Mouse (Mus musculus) cerebellum, postnatal 25 days (tissue): ENCODE measurements around the gene Slc4a1ap.
A peak's percentile ranks its signal among the peaks of the same experiment; 100 is the strongest.
"Not testable (repeated sequence)": the region's sequence is repeated elsewhere in the genome, so short reads cannot be mapped to it uniquely, and the experiment has no call there.

Experiments used
- DNase-seq, 2 experiments: peaks; one replicate each; pipeline ENCODE4 v3.0.0; 2021; ENCODE audit warnings: mixed read lengths in 2 of 2

Slc4a1ap gene

DNA sequence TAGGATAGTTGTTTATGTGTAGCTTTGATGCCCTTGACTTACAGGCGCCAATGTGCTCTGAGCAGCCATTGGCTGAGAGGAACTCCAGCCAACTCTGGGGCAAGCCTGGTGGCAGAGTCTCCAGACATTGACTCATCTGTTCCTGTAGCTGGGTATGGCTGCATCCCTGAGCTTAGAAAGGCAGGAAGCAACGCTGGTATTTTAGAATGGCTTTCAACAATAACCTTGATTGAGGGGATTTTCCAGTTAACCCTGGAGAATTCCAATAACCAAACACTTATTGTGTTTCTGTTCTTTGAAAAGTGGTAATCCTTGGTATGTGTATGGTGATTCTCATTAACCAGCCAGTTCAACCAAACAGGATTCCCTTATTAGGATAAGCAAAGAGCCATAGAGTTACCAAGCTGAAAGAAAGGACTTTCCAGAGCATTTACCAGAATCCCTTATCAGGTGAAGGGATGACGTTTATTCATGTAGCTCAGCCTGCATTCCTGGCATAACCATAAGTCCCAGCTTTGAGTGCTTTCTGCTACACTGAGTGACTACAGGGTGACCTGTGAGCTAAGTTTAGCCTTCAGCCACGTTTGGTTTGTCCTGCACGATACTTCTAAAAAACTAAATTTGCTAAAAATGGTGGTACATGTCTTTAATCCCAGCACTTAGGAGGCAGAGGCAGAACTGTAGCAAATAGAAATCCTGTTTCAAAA, 41.3 kb downstream of the Slc4a1ap start:
- DNase-seq: no peak

DNA sequence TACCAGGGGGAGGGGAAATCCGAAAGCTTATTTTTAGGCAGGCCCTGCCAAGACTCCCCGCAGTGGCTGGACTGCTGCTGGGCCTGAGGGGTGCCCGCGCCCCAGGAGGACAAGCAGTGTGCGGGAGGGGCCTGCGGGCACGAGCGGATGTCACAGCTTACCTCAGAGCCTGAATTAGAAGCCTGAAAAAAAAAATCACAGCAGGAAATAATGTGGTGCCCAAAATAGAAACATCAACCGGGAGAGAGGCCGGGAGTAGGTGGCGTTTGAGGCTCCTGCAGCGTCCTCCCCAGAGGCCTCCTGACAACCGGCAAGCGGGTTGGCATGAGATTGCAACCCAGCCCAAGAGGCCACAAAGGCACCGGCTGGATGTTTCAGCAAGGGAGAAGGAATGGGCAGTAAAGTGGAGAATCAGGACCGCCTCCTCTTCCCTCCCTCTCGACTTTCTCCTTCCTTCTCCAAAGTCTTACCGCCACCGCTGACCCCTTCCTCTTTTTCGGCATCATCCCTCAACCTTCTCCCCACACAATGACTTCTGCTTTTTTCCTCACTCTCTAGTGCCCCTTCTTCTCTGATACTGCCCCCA, 44.3 kb downstream of the Slc4a1ap start:
- peak; percentile 55 to 65 for DNase-seq

DNA sequence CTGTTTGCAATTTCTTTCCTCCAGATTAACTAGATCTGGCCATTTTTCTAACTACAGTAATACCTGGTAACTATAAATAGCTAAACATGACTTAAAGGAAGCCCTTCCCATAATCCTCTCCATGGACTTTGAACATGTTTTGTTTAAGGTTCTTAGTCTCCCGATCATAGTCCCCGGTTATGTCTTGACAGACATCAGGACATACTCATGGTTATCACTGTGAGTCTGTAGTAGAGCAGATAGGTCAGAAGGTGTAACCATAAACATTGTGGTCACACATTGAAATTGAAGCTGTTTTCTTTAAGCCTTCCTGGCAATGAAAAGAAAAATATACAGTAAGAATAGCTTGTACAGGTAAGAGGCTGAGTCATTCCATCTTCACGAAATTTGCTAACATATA, 46.9 kb downstream of the Slc4a1ap start:
- no peak for DNase-seq

DNA sequence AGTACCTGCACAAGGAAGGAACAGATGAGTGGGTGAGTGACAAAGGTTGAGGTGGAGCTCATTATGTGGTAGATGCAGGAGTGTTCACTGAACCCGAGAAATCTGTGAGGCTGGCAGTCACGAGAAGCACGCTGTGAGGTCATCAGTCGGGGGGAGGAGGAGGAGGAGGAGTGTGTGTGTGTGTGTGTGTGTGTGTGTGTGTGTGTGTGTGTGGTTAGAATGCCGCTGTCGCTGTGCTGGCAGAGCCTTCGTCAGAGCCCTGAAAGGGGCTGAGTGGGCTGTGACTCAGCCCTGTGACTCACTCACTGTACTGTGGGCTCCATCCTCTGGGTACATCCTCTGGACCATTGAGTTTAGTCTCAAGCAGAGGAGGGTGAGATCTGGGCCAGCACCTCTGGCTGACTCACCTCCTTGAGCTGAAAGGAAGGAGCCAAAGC, 49.8 kb downstream of the Slc4a1ap start:
- no peak for DNase-seq

DNA sequence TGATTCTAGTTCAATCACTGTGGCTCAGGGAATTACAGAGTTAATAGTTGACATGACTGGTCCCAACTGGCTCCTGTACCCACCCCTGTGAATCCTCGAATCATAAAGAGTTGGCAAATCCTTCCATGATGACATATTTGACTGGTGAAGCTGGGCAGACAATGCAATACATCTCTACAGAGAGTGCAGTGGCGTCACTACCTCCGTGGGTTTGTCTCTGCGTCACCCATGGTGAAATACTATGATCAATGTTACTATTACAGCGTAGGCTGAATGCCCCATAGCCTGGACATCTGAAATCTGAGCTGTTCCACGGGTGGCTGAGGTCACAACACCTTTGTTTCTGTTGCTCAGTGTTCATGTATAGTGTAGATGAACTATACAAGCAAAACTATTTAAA, 54.5 kb downstream of the Slc4a1ap start:
- no peak for DNase-seq

DNA sequence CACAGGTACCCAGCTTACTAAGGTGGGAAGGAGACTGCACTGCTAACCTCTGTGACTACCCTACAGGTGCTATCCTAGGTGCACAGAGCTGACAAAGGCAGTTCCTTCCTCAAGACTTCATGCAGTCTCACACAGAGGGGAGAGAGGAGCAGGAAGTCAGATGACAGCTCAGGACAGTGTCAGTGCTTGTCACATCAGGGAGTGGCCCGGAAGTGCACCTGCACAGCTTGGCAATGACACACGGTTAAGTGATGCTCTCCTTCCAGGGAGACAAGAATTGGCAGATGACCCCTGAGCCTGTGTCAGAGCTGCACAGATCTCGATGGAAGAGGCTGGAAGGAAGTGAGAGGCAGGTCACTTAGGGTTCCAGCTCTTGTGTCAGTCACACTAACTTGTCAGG, 55.1 kb downstream of the Slc4a1ap start:
- DNase-seq: no peak

DNA sequence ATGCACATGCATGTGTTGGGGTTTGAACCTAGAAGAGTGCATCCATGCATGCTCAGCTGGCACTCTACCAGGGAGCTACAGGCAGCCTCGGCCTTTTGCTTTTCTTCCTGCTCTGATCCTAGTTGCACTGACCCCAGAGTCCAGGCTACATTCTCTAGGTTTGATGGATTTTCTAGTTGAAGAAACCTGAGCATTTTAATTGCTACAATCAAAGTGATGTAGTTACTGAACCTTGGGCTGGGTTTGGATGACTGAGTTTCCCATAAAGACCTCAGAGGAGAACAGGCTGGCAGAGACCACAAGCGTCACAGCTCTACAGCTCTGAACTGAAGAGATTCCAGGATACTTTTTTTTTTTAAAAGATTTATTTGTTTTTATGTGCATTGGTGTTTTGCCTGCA, 56.5 kb downstream of the Slc4a1ap start:
- no peak for DNase-seq

DNA sequence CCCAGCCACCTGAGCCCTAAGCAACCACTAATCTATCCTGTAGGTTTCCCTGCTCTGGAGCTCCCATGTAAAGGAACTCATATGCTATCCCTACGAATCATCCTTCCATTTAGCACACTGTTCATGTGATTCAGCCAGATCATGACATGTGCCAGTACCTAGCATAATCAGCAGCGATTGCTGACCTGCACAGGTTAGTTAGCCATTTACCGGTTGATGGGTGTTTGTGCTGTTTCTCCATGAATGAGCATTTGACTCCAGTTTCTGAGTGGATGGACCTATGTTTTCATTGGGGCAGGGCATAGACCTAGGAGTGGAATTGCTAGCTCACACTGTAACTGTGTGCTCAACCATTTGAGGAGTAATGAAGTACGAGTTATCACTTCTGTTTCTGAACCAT, 58.7 kb downstream of the Slc4a1ap start:
- DNase-seq: no peak

DNA sequence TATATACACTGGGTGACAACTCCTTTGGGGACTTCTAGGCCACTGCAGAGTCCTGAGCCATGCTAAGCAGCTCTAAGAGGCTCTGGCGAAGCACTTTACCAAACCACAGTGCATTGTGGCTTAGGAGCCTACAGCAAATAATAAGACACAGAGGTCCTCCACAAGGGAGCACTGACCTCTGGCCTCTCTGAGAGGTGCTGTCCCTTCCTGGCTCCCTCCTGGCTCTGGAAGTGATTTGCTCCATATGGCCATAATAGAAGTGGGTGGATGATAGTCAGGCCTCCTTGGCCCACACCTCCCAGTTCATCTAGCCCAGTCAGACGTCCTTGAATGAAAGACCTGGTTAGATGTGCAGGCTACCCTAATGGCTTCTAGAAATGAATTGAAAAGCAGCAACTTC, 61.2 kb downstream of the Slc4a1ap start:
- no peak for DNase-seq

DNA sequence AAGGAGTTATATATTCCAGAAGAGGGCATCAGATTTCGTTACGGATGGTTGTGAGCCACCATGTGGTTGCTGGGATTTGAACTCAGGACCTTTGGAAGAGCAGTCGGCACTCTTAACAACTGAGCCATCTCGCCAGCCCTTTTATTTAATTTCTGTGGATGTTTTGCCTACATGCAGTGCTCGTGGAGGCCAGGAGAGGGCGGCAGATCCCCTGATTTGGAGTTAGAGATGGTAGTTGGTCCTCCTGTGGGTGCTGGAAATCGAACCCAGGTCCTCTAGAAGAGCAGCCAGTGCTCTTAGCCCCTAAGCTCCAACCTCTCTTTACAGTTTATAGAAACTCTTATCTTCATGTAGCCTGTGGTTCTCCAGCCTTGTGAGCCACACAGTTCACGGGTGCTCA, 61.9 kb downstream of the Slc4a1ap start:
- not testable (repeated sequence) for DNase-seq

DNA sequence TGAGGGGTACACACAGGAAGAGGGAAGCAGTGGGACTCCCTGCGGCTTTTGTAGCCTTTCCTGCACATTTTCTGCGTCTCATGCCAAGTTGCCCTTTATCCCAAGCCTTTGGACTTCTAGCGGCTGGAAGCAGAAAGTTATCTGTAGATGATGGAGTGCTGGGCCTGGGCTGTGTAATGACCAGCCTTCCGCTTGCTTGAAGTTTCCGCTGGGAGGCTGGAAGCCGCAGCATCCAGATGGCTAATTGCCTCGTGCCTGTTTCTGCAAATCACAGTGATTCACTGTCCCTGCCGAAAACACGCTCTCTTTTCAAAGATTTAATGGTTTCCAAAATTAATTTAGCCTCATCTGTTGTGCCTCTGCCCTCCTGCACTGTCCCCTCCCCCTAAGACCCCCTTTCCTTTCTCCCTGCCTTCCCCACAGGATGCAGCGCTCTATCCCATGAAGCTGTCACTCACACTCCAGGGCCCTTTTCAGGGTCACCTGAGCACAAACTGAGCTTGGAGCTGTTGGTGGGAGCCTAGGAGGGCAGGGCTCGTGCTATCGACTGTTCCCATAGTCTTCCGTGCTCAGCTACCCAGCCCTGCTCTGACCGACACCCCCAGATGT, 63.0 kb downstream of the Slc4a1ap start:
- DNase-seq: no peak

DNA sequence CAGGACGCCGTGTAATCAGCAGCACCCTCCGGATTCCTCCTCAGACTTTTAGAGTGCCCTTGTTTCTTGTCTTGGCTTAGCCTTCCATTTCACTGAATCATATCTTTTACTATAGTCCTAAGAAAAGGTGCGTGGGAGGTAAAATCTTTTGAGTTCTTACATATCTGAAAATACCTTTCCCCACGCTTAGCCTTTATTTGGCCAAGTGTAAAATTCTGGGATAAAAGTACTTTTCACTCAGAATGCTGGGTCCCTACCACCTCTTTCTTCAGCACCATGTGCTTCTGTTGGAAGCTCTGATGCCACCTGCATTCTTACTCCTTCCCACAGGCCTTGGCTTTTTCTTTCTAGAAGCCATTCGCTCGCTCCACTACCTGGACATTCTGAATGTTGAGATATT, 64.3 kb downstream of the Slc4a1ap start:
- DNase-seq: no peak

DNA sequence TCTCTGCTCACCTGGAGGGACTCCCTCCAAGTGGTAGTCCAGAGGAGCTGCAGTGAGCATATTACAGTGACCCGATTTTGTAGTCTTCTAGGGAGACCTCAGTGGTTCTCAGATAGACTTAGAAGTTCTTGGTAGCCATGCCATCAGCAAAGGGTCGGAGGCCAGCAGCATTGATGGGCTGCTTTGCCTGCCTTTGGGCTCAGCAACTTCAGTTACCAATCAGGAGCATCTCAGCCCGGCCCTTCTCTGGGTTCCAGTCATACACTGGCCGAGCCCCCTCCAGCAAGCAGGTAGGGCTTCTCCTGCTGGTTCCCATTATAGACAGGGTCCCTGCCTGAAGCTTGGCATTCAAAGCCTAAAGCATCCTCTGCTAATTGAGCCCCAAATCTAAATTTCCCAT, 69.1 kb downstream of the Slc4a1ap start:
- DNase-seq: no peak

DNA sequence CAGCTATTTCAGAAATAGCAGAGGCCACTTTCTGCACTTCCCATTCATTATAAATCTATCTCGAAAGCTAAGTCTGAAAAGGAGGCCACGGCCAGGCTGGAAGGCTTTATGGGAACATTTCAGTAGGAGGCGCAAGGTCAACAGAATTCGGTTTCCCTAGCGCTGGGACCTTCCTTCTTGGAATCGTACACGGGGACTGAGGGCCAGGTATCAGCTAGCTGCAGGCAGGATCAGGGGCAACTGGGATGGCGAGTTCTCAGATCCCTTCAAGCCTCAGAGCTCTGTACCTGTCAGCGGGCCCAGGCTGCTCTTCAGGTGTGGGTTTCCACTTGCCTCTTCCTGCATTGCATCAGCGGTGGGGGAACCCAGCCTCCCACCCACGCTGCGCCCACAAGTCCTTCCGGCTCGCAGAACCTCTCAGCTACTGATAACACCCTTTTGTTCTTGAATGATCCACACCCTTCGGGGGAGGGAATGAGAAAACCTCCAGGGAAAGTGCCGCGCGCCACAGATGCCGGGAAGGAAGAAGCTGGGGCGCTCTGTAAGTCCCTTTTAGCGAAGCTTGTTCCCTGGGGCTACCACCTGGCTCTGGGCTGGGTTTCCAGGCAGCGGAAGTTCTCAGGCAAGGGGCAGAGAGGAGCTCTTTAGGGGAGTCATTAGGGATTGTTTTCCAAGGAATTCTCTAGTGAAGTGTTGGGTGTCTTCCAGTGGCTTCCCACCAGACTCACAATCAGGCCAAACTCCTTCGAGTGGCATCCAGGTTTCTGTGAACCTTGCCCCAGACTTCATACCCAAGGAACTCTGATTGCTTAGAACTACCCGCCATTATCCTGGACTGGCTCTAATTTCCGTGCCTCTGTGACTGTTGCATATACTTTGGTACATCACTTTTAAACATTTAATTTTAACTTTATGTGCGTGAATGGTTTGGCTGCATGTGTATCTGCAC, 70.0 kb downstream of the Slc4a1ap start, which contains the start of gene Mrpl33:
Gene Mrpl33, plus strand, starts transcription at position 455 of the 949 bp plus-strand sequence.
- DNase-seq: peak; percentile 59 to 68

DNA sequence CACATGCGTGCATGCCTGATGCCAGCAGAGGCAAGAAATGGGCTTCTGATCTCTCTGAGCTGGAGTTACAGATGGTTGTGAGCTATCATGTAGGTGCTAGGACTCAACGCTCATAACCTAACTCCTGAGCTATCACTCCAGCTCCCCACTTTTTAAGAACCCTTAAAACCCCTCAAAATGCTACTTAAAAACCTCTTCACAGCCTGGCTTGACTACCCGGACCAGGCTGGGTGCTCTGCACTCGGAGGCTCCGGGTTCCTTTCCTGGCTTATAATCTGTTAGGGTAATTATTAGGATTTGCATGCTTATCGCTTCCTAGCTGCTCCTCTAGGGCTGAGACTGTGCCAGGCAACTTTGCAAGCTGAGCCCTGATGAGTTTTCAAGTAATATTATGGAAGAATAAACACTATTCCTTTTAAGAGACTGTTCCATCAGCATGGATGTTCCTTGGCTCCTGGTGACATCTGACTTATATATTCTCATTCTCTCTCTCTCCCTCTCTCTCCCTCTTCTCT, 70.7 kb downstream of the Slc4a1ap start:
- DNase-seq: no peak

DNA sequence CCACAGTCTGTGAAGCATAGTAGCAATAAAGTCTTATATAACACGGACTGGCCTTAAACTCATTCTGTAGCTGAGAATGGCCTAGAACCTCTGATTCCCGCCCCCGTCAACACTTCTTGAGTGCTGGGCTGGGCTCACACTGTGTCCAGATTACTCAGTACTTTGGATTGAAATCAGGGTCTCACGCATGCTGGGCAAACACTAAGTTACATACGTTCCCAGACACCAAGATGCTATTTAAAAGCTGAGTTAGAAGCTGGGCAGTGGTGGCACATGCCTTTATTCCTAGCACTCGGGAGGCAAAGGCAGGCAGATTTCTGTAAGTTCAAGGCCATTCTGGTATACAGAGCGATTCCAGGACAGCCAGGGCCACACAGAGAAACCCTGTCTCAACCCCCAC, 71.3 kb downstream of the Slc4a1ap start:
- DNase-seq: no peak

DNA sequence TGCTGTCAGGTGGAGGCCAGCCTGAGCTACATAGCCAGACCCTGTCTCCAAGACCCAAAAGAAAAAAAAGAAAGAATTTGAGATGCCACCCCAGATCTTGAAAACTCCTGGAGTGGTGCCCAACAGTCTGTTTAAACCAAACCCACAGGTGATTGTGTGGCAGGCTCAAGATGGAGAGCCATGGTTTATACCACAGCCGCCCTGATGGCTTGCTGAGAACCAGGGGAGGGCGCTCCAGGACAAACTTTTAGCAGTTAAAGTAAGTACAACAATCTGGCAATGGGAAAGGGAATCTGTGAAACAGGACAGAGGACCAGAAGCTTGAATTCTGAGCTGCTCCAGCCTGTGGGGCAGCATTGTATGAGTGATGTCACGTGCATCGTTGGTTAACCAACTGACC, 71.8 kb downstream of the Slc4a1ap start:
- peak in 1 of 2 experiments; percentile 42 for DNase-seq

DNA sequence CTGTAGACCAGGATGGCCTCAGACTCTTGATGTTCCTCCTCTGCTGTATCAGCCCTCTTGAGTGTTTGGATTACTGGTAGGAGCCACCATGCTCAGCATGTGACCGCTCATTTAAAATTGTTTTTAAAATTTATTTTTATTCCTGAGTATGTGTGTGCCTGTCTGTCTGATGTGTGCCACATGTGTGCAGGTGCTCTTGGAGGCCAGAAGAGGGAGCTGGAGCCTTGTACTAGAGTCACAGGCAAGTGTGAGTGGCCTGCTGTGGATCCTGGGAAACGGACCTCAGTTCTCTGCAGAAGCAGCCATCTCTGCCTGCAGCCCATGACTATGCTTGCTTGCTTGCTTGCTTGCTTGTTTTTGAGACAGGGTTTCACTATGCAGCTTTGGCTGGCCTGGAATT, 72.4 kb downstream of the Slc4a1ap start:
- no peak for DNase-seq

DNA sequence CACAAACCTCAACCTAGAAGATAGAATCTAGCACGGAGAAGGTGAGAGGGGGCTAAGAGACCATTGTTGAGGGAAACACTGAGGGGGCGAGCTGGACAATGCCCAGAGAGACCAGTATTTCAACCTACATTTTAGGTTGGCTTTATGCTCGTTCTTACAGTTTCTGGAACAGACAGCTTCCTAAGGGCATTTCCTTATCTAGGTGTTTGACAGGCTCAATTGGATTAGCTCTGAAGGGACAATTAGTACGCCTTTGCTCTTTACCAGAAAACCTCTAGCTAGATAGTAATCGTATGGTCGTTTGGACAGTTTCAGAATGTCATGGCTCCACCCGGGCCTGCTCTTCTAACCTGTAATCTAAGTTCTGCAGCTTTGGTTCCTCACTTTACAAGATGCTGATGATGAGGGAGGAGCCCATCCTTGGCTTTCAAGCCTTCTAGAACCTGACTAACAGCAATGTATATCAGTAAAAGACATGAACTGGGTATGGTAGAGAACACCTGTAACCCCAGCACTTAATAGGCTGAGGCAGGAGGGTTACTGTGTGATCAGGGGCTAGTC, 74.4 kb downstream of the Slc4a1ap start:
- DNase-seq: no peak

DNA sequence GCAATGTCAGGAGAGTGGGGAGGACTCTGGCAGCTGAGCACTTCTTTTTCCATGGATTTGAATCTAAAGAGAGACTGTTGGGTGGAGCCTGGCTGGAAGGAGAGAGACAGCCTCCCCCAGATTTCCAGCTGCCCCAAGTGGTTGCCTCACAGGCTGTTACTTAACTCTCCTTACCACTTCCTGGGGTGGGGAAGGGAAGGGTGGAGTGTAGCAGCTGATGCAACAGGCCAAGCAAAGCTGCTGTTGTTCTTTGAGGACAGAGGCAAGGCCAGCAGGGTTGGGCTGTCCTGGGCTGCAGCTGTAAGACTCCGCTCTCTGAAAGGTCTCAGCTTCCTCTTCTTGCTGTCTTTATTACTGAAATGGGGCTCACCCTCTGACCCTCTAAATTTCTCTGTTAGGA, 75.6 kb downstream of the Slc4a1ap start:
- no peak for DNase-seq

DNA sequence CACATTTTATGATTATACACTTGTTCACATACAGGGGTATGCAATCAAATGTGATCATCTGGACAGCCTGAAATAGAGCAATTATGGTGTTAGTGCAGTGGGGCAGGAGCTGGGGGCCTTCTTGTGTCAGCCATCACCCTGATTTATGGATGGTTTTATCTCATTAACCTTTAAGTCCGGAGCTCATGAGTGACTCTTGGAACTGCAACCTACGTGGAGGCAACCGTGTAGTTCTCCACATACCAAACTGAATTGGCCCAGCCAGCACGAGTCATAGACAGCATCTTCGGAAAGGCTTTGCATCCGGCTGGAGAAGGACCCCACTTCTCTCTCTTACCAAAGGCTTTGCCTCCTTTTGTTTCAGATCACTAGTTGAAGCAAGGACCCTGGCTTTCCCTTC, 77.0 kb downstream of the Slc4a1ap start:
- no peak for DNase-seq

DNA sequence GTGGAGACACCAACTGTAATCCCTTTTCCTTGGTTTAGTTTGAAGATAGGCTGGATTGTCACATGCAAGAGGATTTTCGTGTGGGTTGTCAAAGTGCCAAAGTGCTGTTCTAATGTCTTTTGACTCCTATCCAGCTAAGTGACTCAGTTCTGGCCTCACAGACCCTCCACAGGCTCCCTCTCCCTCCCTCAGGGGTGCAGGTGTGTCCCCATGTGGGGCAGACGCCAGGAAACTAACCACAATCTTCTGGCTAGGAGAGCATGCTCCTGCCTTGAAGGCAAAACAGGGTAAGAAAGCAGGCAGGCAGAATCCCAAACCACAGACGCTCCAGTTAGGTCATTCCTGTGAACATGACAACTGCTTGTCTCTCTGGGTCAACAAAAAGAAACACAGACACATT, 79.4 kb downstream of the Slc4a1ap start:
- peak in 1 of 2 experiments; percentile 12 for DNase-seq
